Mouse (Mus musculus): ENCODE results near the gene Ube2j2. TPM values are rescaled to one million over a fixed set of nuclear protein-coding genes. Genes with fewer than 3 reads are reported as not detected.

Ube2j2 gene
- polyA plus RNA-seq (2015; fragmentation: Nextera tagmentation; extraction: Ambion mirVana), result 117 and 128 TPM in 2 replicates

DNA sequence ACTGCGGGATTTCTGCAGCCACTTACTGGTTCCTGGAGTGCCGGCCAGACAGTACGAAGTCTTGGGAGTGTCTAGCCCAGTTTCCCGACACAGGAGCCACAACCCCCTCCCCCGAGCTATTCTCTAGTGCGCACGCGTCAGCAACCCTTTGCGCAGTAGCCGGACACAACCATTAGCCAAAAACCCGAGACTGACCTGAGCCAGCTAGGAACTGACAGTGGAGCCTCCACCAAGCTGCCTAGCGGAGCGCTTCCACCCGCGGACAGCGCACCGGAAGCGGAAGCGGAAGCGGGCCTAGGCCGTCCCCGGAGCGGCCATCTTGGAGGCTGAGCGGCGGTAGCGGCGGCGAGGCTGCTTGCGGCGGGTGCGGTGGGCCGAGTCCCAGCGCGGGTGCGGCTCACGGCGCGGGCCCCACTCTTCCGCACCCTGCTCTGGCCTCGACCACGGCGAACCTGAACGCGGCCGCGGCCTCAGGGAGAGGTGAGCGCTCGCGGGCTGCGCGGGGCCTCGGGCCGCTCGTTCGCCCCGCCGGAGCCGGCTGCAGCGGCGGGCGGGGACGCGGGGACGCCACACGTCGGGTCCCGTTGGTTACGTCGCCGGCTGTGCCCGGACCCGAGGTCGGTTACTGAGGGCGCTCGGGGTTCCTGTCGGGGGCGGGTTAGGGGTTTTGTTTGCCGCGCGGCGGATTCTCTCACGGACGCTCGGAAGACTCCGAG is at the start of gene Ube2j2:
Ube2j2 (plus strand) TSS at position 298 of the 716 bp plus-strand sequence.
- peak; percentile 93 for DNase-seq (ENCODE audit: low spot score)

DNA sequence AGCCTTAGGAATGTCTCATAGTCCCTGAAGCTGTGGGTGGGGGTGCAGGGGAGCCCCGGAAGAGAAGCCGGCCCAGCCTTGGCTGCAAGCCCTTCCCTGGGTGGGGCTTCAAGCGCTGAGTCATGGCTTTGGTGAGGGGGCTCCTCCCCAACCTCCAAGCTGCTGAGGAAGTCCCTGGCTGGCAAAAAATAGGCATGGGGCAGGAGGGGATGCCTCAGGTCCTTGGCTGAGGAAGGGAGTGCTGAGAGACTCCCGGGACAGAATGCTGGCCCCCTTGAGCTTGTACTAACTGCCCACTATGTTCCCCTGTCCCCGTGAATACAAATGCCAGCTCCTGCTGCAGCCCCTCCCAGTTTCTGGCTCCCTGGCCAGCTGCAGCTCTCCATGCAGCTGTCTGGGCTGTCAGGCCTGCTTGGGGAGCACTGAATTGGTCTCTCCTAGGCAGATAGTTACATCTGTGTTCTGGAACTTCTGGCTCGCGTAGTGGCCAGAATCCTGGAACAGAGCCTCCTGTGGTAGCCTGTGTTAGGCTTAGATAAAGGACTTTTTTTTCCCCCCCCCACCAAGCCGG is 49.2 kb upstream of the Ube2j2 start:
- peak; percentile 64 for DNase-seq (ENCODE audit: low spot score)

DNA sequence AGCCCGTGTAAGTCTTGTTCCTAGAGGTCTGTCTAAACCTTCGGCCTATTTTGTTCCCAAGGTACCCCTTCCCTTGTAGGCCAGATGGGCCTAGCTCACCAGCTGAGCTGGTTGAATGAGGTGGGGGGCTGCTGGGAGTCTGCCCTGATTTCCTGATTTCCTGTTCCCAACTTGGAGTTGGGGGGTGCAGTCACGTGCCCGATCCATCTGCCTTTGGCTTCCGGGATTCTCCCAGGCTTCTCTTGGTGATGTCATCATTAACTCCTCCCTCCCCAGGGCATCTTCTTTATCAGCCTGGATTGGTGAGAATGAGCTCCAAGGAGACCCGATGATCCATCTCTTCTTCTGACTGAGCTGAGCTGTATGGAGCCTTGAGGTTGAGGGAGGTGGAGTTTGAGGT is 48.4 kb upstream of the Ube2j2 start:
- DNase-seq (ENCODE audit: low spot score), result no peak

DNA sequence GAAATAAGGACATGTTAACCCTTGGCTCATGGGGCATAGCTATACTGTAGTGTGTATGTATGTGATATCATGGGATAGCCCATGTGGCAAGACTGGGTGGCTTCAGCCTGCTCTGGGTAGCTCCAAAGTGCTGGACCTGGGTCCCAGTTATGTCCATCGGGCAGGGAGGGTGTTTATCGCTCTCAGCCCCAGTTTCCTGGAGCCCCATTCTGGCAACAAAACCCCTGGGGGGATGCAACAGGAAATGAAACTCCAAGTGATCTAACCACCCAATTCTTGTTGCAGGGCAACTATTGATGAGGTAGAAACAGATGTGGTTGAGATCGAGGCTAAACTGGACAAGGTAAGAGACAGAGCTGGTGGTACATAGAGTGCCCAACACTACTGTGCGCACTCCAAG is 47.8 kb upstream of the Ube2j2 start:
- no peak for DNase-seq (ENCODE audit: low spot score)

DNA sequence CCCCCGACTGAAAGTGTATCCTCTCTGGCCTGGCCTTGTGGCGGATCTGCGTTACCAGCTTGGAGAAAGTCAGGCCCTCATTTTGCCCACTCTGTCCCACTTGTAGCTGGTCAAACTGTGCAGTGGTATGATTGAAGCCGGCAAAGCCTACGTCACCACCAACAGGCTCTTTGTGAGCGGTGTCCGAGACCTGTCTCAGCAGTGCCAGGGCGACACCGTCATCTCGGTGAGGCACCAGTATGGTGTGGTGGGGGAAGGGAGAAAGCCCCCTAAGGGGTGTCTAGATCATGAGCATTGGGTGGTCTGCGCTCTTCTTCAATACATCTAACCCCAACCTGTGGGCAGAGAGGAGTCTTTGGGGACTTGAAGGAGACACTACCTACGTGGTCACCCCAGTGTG is 47.2 kb upstream of the Ube2j2 start:
- no peak for DNase-seq (ENCODE audit: low spot score)

DNA sequence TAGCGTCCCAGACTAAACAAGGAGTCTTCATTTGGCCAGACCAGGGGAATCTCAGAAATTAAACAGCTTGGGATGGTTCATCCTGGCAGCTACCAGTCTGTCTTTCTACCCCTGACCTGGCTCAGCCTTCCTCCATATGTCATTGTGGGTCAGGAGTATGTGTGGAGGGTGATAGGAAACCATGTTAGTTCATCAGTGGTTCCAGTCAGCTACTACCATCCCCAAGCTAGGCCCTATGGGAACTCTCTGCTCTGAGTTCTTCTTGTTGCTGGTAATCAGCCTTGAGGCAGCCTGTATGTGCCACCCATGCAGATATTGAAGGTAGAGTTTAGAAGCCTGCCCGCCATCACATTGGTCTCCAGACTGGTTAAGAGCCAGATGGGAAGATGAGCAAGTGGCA is 45.3 kb upstream of the Ube2j2 start:
- no peak for DNase-seq (ENCODE audit: low spot score)

DNA sequence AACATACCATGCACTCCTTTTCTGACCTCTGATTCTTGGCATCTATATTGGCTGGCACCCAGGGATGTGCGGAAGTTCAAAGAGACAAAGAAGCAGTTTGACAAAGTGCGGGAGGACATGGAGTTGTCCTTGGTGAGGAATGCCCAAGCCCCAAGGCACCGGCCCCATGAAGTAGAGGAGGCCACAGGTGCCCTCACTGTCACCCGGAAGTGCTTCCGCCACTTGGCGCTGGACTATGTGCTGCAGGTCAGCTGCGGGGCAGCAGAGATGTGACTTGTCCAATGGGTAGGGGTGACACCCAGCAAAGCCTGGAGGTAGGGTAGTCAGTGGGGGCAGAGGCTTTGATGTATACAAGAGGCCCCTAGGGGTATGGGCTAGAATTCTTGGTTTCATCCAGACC is 44.3 kb upstream of the Ube2j2 start:
- DNase-seq (ENCODE audit: low spot score), result no peak

DNA sequence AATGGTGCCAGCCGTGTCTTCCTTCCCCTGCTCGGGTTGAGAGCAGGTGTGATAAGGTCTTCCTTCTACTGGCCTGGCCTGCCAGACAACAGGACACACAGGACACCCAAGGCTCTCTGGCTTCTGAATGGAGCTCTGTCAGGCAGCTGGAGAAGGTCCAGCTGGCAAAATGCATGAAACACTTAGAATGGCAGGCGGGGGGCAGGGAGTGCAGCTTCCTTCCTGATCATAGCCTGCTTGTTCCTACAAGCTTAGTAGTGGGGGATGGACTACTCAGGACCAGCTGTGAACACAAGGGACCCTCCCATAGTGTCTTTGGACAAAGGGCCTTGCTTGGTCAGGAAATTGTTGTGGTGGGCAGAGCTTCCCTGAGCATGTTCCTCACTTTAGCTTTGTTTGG is 42.4 kb upstream of the Ube2j2 start:
- DNase-seq (ENCODE audit: low spot score), result no peak

DNA sequence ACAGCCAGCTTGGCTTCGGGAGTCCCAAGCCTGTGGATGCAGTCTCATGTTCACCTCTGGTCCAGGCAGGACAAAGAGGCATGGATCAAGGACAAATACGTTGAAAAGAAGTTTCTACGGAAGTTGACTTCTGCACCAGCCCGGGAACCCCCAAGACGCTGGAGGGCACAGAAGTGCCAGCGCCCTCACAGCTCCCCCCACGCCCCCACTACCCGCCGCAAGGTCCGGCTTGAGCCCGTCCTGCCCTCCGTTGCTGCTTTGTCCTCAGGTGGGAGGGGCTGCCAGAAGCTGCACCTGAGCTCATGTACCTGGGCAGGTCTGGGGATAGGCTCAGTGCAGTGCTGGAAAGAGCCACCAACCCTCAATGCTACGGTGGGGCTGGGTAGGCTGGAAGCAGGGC is 40.4 kb upstream of the Ube2j2 start:
- DNase-seq (ENCODE audit: low spot score), result no peak

DNA sequence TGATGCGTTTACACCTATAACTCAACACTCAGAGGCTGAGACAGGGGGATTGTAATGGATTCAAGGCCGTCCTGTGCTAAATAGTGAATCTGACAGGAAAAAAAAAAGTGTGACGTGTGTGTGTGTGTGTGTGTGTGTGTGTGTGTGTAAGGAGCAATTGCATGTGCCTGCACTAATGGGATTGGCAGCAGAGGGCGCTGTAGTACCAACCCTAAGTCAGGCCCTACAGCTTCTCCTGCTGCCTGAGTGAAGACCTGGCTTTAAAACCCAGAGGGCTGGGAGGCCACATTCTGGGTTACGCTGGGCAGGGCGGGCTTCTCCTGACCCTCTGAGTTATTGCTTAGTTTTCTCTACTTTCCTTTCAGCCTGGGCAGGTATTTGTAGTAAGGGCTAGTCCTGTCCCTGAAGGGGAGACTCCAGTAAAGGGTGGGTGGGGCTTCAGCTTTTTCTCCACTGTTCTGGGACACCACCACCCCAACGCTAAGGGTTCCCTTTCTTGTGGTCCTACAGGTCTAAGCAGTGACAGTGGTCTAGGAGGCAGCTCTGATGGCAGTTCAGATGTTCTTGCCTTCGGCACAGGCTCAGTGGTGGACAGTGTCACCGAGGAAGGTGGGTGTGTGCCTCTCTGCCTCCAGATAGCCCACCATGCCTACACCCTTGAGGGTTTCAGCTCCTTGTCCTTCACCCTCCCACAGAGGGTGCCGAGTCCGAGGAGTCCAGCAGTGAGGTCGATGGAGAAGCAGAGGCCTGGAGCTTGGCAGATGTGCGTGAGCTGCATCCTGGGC is 39.1 kb upstream of the Ube2j2 start:
- DNase-seq (ENCODE audit: low spot score), result no peak

DNA sequence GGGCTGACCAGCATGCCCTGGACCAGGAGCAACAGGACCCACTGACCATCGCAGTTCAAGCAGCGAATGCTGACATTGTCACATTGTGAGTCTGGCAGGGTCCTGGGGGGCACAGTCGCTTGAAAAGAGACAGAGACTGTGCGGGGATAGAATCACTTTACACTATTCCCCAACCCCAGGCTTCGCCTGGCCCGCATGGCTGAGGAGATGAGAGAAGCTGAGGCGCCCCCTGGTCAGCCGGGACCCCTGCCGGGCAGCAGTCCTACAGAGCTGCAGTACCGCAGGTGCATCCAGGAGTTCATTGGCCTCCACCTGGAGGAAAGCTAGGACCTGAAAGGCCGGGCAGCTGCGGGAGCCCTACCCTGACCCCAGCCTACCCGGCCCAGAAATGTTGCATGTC is 38.0 kb upstream of the Ube2j2 start:
- no peak for DNase-seq (ENCODE audit: low spot score)

DNA sequence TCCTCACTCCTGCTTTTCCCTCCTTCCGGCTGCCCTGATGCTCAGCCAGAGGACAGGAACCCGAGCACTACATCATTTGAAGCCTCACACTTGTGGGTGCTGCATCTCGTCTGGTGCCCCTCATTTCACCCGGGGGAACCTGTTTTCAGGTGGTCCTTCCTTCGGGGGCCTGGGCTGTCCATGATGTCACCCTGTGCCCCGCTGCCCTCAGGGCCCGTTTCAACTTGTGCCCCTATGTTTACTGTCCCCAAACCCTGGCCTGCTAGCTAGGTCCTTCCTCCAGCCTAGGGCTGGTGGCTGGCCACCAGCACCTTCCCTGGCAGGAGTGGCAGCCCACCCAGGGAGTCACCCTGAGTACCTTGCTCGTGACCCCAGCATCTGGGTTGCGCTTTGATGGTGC is 37.5 kb upstream of the Ube2j2 start:
- no peak for DNase-seq (ENCODE audit: low spot score)

DNA sequence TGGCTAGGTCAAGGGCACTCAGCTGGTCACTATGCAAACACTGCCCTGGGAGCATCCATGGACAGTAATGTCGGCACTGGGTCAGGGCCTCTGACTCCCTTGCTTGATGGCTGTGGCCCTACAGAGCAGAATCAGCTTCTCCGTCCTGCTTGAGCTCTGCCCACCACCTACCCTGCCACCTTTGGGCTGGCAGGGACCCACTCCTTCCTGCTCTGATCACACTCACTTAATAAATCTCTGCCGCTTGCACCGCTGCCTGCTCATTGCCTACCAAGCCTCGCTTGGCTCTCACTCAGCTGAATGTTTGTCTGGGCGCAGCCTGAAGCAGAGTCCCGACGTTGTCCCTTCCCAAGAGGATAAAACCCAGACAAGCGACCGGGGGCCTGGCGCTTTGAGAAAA is 36.6 kb upstream of the Ube2j2 start:
- no peak for DNase-seq (ENCODE audit: low spot score)

DNA sequence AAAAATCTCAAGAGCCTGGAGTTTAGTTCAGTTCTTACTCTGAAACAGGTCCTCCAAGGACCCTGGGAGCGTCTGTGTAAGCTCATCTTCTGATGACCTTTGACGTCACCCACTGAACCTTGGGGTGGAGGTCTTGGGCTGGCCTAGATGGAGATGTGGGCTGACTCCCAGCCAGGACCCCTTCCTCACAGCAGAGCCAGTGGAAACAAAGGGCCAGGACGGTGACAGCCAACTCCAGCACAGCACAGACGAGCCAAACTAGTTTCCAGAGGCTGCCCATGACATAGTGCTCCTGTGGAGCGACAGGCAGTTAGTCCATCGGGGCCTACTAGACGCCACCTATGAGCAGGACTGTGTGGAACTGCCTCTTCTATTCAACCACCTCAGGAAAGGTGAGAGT is 35.4 kb upstream of the Ube2j2 start:
- no peak for DNase-seq (ENCODE audit: low spot score)

DNA sequence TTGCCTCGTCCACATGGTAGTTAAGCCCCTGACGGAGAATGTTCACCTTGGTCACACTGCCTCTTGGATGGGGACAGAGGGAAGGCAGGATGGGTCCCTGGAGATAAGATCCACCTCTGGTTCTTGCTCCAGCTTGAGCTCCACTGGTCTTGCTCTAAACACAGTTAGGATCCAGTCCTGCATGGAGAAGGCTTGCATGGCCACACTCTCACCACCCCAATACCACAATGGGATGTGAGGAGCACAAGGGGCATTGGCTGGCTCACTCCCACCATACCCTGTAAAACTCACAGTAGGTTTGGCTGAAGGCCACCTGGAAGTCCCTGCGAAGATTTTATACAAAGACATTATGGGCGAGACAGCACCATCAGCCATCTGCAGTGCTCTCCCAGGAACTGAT is 34.9 kb upstream of the Ube2j2 start:
- DNase-seq (ENCODE audit: low spot score), result no peak

DNA sequence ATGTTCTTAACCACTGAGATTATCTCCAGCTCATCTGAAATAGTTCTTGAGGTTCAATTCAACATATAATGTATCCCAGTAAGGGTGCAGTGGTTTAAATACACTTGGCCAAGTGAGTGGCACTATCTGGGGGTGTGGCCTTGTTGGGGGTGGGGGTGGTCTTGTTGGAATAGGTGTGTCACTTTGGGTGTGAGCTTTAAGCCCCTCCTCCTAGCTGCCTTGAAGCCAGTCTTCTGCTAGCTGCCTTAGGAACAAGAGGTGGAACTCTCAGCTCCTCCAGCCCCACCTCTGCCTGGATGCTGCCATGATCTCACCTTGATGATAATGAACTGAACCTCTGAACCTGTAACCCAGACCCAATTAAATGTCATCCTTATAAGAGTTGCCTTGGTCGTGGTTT is 11.6 kb upstream of the Ube2j2 start:
- no peak for DNase-seq (ENCODE audit: low spot score)

DNA sequence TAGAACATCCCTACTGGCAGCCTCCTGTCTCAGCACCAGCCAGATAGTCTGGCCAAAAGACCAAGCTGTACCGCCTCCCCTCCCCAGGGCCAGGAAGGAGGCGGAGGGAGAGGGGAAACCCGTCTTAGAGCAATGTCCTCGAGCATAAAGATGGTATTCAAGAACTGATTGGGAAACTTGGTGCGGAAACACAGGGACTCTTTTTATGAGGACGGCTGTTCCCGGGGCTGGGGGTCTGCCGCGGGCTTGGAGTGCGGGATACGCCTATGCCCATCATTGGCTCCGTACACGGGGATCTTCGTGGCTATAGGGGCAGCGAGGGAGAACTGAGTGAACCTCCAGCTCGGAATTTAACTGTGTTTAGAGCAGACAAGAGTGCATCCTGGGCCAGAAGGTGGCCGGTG is 580 bp upstream of the Ube2j2 start:
- peak; percentile 15 for DNase-seq (ENCODE audit: low spot score)

DNA sequence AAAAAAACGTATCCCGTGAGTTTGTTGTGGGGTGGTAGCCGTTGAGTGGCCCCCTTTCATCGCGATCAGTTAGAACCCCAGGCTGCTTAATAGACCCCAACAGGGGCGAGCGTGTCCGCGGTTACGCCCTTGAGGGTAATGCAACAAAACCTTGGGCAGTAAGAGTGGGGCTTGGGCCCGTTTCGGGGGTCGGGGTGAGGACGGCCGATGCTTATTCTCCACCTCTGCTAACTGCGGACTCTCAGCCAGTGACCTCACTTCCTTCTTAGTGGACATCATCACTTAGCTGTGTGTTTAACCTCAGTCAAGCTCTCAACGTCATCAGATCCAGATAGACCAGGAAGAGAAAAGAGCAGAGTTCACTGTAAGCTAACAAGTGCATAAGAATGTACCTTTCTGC is 640 bp downstream of the Ube2j2 start:
- no peak for DNase-seq (ENCODE audit: low spot score)

DNA sequence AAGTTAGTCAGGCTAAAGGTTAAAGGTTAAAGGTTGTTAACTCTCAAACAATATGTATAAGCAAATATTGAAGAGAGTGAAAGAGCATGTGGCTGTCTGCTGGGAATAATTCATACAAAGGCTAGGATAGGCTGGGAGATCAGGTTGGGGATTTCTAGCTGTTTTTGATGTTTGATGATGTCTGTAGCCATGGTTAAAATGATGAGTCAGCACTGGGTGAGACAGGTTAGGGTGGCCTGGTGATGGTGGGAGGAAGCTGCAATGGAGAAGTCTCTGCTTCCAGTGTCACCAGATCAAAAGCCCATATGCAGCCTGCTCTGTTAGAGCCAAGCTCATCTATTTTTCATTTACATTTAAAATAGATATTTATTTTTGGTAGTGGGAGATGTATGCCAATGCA is 3.5 kb downstream of the Ube2j2 start:
- no peak for DNase-seq (ENCODE audit: low spot score)

DNA sequence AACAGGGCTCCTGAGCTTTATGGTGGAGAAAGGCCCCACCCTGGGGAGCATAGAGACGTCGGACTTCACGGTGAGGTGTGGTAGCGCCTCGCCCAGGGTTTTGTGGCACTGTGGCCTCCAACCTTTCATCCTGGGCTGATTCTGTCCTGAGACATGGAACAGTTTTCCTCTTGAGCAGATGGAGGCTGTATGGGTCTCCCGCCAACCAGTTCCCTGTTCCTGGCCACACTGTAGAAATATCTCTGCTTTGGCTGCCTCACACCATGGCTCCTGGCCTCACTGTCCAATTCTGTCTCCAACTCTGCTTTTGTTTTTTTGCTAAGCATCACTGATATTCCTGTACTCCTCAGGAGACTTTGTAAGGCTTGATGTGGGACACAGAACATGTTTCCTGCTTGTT is 11.9 kb downstream of the Ube2j2 start:
- DNase-seq (ENCODE audit: low spot score), result no peak

DNA sequence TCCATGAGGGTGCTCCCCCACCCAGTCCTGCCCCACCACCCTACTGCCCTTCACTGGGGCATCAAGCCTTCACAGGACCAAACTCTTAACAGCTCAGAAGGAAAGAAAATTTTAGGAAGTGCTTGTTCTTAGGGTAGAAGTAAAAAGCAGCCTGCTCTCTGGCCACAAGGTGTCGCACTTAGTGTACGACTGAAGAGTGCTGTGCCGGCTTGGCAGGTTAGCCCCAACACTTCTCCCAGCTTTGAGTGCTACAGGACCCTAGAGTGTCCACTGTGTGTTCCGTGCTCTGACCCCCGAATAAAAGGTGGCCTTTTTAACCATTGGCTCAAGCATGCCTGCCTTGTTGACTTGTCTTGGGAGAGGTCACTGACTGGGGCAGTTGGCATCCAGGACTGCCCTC is 15.6 kb downstream of the Ube2j2 start:
- peak; percentile 84 for DNase-seq (ENCODE audit: low spot score)

DNA sequence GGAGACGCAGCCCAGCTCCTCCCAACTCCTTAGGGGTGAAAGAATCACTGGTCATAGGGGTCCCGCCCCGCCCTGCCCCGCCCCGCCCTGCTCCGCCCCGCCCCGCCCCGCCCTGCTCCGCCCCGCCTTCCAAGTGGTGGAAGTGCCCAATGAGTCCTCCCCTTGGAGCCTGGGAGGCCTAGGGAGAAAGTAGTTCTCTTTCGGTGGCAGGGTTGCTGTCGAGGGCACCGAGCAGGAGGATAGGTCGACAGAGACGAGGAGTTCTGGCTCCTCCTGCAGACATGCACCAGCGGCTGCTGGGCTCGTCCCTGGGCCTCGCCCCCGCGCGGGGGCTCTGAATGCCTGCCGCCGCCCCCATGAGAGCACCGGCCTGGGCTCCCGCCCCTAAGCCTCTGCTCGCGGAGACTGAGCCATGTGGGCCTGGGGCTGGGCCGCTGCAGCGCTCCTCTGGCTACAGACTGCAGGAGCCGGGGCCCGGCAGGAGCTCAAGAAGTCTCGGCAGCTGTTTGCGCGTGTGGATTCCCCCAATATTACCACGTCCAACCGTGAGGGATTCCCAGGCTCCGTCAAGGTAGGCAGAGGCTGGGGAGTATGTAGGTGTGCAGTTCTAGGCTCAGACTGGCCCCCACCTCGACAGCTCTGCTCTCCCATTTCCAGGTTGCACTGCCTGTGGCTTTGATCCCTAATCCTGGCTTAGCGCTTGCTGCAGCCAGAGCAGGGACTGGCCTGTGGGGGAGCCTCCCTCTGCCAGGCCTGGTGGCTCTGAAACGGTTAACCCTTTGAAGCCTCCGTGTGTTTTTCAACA is 18.7 kb downstream of the Ube2j2 start, which contains the start of gene C1qtnf12:
C1qtnf12 (plus strand) TSS at position 152 of the 805 bp plus-strand sequence.
- DNase-seq (ENCODE audit: low spot score), result peak; percentile 59
